Mouse (Mus musculus) spleen, adult 2 months (tissue): Measurements from ENCODE around the gene Elmsan1. TPM values are rescaled to one million over a fixed set of nuclear protein-coding genes. Genes with fewer than 3 reads are reported as not detected.

ENCODE experiments used
- DNase-seq, 2 experiments: peaks; one replicate each; pipeline versions ENCODE4 v3.0.0 to v3.0.0-alpha.2; 2012 to 2021; ENCODE audit warnings: low spot score in 2 of 2, low read depth in 1 of 2
- H3K27ac ChIP-seq: fragments of 200-500 bp; 2 replicates; pipeline ENCODE4 v1.5.1; 2012; ENCODE audit warnings: low read length, inconsistent platforms; ENCODE audit not compliant: insufficient read depth
- H3K27me3 ChIP-seq: fragments of 200-500 bp; 2 replicates; pipeline ENCODE4 v1.6.1; 2012; ENCODE audit warnings: mild to moderate bottlenecking, moderate library complexity, low read length, inconsistent platforms; ENCODE audit not compliant: control insufficient read depth, insufficient read depth
- H3K36me3 ChIP-seq: fragments of 200-500 bp; 2 replicates; pipeline ENCODE4 v1.6.1; 2012; ENCODE audit warnings: mild to moderate bottlenecking, low read length, inconsistent platforms; ENCODE audit not compliant: control insufficient read depth, insufficient read depth
- H3K4me1 ChIP-seq: fragments of 200-500 bp; 2 replicates; pipeline ENCODE4 v1.6.1; 2011; ENCODE audit warnings: inconsistent platforms; ENCODE audit not compliant: control insufficient read depth, insufficient read depth, insufficient read length
- H3K4me3 ChIP-seq: fragments of 200-500 bp; 2 replicates; pipeline ENCODE4 v1.5.1; 2011; ENCODE audit warnings: mild to moderate bottlenecking, inconsistent platforms; ENCODE audit not compliant: insufficient read depth, insufficient read length; ENCODE audit errors: extremely low read depth
- CTCF ChIP-seq: fragments of 200-500 bp; IDR thresholded peaks from 2 replicates; pipeline ENCODE4 v1.5.1; 2011; ENCODE audit warnings: mild to moderate bottlenecking, inconsistent platforms; ENCODE audit not compliant: insufficient read depth, insufficient read length, insufficient replicate concordance; ENCODE audit errors: extremely low read depth
- POLR2A ChIP-seq: fragments of 200-500 bp; IDR thresholded peaks from 2 replicates; pipeline ENCODE4 v1.6.1; 2011; ENCODE audit warnings: low read depth, low read length, inconsistent platforms
- WGBS: fragments of 180-500 bp; shearing (Covaris S2); methylation state at CpG from one replicate; pipeline ENCODE4 v1.1.7; 2018; 5-methylcytosine and 5-hydroxymethylcytosine counted together
- polyA plus RNA-seq: library from polyadenylated mRNA; depleted of rRNA; stranded (reverse); fragments of >200 nt; gene quantifications from 2 replicates; pipeline ENCODE4 v1.2.3, GENCODE M21; 2012

Gene Elmsan1
- polyA plus RNA-seq, 1 experiment = 30.6 TPM

DNA sequence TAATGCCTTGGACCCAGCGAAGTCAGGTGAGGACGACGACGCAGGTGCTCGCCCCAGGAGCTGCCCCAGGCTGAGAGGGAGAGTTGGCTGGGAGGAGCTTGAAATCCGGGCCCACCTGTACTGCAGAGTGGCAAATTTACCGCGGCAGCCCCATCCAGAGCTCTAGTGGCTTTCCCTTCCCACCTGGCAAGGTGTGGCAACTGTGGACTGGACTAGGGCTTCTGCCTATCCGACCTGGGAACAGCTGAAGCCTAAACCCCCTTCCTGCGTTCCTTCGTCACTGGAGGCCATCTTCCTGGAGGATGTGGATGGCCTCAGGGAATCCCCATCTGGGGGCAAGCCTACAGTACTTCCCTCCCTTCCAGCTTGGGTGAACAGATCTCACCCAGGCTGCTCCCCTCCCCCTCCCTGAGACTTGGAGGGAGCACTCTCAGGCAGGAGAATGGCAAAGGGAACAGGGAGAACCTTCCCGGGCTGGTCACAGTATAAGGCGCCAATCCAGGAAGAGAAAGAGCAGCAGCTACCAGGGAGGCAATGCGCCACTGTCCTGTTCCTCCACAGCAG is 29.7 kb downstream of the Elmsan1 start:
- DNase-seq = no peak
- WGBS = 71% methylated on average over 14 of the region's 14 CpGs
- TF ChIP-seq POLR2A (no peak), CTCF (no peak)
- H3K27me3 ChIP-seq = no peaks in the 10 kb centered on the region
- peaks cover 58% of the 10 kb centered on the region for H3K4me1 ChIP-seq
- peaks cover 2% of the 10 kb centered on the region for H3K36me3 ChIP-seq
- no peak overlapping the region for H3K4me3 ChIP-seq
- peak overlapping the region; percentile 44 for H3K27ac ChIP-seq

DNA sequence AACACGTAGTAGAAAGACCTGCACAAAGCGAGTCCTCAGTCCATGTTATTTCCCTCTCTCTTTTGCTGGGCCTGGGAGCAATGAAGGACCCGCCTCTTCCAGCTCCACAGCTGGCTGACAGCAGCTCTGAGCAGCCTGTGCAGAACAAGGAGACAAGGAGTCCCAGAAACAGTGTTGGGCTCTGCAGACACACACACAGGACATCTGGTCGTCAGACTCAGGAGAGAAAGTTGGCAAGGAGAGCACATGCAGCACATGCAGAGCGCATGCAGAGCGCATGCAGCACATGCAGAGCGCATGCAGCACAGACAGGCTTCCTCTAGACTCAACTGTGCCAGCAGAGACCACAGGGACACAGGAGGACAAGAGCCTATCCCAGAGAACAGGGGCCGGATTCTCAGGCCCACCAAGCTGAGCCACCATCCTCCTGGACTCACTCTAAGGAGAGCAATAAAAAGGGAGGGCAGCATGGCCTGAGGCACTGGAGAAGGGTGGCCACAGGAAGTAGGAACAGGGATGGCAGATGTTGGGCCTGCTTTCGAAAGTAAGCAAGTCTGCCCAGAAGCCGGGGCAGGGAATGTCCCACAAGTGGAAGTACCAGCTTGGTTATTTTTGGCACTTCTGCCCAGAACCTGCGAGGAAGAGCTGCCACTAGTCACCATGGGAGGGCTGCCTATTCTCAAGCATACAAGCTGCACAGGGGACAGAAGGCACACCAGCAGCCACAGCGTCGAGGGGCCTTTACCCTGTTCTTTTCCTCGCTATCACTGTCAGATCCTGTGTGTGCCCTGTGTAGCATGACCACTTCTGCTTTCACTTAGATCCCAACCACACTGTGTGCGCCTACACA is 30.7 kb downstream of the Elmsan1 start:
- Histone ChIP-seq H3K27me3 (no peaks in the 10 kb centered on the region), H3K36me3 (peaks cover 2% of the 10 kb centered on the region), H3K4me1 (peaks cover 58% of the 10 kb centered on the region), H3K27ac (peak overlapping the region; percentile 44), H3K4me3 (no peak overlapping the region)
- peak; percentile 59 to 65 for DNase-seq
- WGBS = 50% methylated on average over 15 of the region's 15 CpGs
- no peak for TF ChIP-seq CTCF
- no peak for TF ChIP-seq POLR2A

DNA sequence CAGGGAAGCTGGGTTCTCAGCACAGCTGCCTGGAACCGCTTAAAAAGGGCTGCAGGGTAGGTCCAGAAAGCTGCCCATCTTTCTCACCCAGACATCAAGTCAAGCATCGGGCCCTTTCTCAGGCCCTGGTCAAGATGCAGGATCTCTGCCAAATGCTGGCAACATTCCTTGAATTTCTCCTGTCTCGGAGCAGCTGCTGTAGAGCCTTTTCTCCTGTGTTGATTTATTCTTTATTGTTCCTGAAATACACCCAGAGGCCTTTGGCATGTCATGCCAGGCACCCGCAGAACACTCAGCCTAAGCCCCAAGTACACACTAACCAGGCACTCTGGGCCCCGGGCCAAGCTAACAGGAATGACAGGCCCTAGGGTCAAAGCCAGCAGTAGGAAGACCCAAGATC is 31.7 kb downstream of the Elmsan1 start:
- 85% methylated on average over 5 of the region's 5 CpGs for WGBS
- H3K36me3 ChIP-seq = peaks cover 2% of the 10 kb centered on the region
- no peaks in the 10 kb centered on the region for H3K27me3 ChIP-seq
- TF ChIP-seq CTCF (no peak), POLR2A (no peak)
- H3K4me1 ChIP-seq = peaks cover 53% of the 10 kb centered on the region
- 0 out of 2 replicates have a peak overlapping the region, but pooled peaks have one; percentile 19 for H3K27ac ChIP-seq
- DNase-seq = peak in 1 of 2 experiments; percentile 3
- no peak overlapping the region for H3K4me3 ChIP-seq

DNA sequence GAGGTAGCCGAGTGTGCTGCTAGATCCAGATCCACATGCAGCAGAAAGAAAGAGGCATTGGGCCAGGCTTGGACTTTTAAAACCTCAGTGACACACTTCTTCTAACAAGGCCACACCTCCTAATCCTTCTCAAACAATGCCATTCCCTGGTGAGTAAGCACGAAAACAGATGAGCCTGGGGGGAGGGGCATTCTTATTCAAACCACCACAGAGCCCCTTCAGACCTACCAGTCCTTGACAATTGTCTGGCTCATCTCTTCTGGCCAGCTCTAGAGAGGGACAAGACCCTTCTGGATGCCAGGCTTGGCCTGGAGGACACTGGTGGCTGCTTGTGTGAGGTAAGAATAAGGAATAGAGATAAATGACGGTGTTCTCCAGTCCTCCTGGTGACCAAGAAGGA is 32.1 kb downstream of the Elmsan1 start:
- Histone ChIP-seq H3K27me3 (no peaks in the 10 kb centered on the region), H3K27ac (no peak overlapping the region), H3K36me3 (peaks cover 2% of the 10 kb centered on the region), H3K4me1 (peaks cover 53% of the 10 kb centered on the region), H3K4me3 (no peak overlapping the region)
- peak in 1 of 2 experiments; percentile 2 for DNase-seq
- 90% methylated on average over 3 of the region's 3 CpGs for WGBS
- TF ChIP-seq CTCF (no peak), POLR2A (no peak)

DNA sequence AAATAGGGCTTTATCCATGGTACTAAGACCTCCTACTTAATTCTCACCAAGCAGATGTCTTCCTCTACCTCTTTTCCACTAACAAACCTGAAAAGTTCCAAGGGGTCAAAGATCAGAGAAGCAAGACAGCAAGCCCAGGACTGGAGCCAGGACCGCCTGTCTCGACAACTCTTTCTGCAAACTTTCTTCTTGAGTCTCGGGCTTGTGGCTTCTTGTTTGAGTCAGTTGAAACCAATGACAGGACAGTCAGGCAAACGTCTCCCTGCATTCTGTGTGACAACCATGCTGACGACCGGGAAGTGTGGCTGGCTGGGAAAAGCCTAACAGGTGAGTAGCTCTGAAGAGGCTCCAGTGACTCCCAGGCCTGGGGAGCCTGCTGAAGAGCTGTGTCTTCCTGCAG is 33.1 kb downstream of the Elmsan1 start:
- H3K4me1 ChIP-seq = peaks cover 55% of the 10 kb centered on the region
- TF ChIP-seq POLR2A (no peak), CTCF (no peak)
- no peak overlapping the region for H3K27ac ChIP-seq
- WGBS = 80% methylated on average over 6 of the region's 6 CpGs
- H3K4me3 ChIP-seq = no peak overlapping the region
- DNase-seq = peak in 1 of 2 experiments; percentile 1
- no peaks in the 10 kb centered on the region for H3K27me3 ChIP-seq
- H3K36me3 ChIP-seq = peaks cover 2% of the 10 kb centered on the region

DNA sequence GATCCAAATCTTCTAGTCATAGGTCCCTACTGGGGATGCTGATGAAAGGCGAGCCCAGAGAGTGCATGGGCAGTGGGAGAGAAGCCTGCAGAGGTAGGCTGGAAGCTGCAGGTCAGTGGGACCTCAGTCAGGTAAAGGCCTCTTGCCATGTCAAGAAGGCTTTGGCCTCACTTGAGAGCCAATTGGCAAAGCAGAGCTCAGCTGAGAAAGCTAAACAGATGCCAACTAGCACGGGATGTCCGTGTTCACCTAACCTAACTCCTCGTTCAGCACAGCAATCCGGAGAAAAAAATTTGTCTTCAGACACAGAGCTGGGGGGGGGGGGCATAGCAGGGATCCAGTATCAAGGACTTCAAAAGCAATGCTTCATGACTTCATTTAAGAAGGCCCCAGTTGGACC is 33.7 kb downstream of the Elmsan1 start:
- Histone ChIP-seq H3K27ac (no peak overlapping the region), H3K36me3 (peaks cover 2% of the 10 kb centered on the region), H3K4me3 (no peak overlapping the region), H3K4me1 (peaks cover 55% of the 10 kb centered on the region), H3K27me3 (no peaks in the 10 kb centered on the region)
- TF ChIP-seq POLR2A (no peak), CTCF (no peak)
- no peak for DNase-seq
- WGBS = 93% methylated on average over 5 of the region's 5 CpGs

DNA sequence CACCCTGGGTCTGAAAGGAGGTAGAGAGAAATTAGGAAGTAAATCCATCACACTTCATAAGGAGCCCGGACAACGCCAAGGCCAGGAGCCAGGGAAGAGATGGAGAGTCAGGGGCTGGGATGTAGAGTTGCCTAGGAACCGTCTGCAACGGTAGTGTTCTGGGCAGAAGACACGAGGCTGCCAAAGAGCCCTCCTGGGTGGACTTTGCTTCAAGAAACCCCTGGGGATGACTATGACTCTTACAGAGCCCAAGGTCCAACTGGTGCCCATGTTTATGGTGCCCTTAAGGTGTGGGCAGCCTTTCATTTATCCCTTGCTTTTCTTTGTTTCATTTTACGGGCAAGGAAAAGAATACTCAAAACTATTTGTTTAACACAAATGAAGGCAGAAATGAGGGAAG is 36.7 kb downstream of the Elmsan1 start:
- no peak overlapping the region for H3K27ac ChIP-seq
- peaks cover 50% of the 10 kb centered on the region for H3K4me1 ChIP-seq
- DNase-seq = no peak
- H3K27me3 ChIP-seq = no peaks in the 10 kb centered on the region
- H3K4me3 ChIP-seq = no peak overlapping the region
- peaks cover 2% of the 10 kb centered on the region for H3K36me3 ChIP-seq
- WGBS = 92% methylated on average over 6 of the region's 6 CpGs
- TF ChIP-seq POLR2A (no peak), CTCF (no peak)
